Mouse (Mus musculus) small intestine, adult 2 months (tissue): ENCODE measurements around the gene Zfp867. TPM values are rescaled to one million over a fixed set of nuclear protein-coding genes. Genes with fewer than 3 reads are reported as not detected.

ENCODE experiments used
- H3K27ac ChIP-seq: fragments of 200-500 bp; 2 replicates; pipeline ENCODE4 v1.5.1; 2012; ENCODE audit warnings: low read depth, low read length, control low read depth, inconsistent platforms; ENCODE audit not compliant: insufficient read depth
- H3K27me3 ChIP-seq: fragments of 200-500 bp; 2 replicates; pipeline ENCODE4 v1.6.1; 2012; ENCODE audit warnings: mild to moderate bottlenecking, moderate library complexity, low read length, inconsistent platforms; ENCODE audit not compliant: control insufficient read depth, insufficient read depth
- H3K36me3 ChIP-seq: fragments of 200-500 bp; 2 replicates; pipeline ENCODE4 v1.6.1; 2012; ENCODE audit warnings: mild to moderate bottlenecking, low read length, control low read depth, inconsistent platforms; ENCODE audit not compliant: control insufficient read depth, insufficient read depth
- H3K4me1 ChIP-seq: fragments of 200-500 bp; 2 replicates; pipeline ENCODE4 v1.6.1; 2012; ENCODE audit warnings: low read length, inconsistent platforms, mixed read lengths; ENCODE audit not compliant: control insufficient read depth, insufficient read depth, insufficient read length
- H3K4me3 ChIP-seq: fragments of 200-500 bp; 2 replicates; pipeline ENCODE4 v1.5.1; 2012; ENCODE audit warnings: low read depth, mild to moderate bottlenecking, control low read depth, inconsistent platforms, low read length, moderate library complexity
- CTCF ChIP-seq: fragments of 200-500 bp; IDR thresholded peaks from 2 replicates; pipeline ENCODE4 v1.5.1; 2012; ENCODE audit warnings: low read depth, mild to moderate bottlenecking, control low read depth, inconsistent platforms, low read length, moderate library complexity, mixed read lengths; ENCODE audit not compliant: insufficient replicate concordance, insufficient read length; ENCODE audit errors: extremely low read depth
- POLR2A ChIP-seq: fragments of 200-500 bp; IDR thresholded peaks from 2 replicates; pipeline ENCODE4 v1.6.1; 2012; ENCODE audit warnings: low read depth, mild to moderate bottlenecking, control low read depth, inconsistent platforms, low read length, moderate library complexity
- WGBS: fragments of 180-500 bp; shearing (Covaris S2); methylation state at CpG from one replicate; pipeline ENCODE4 v1.1.7; 2018; 5-methylcytosine and 5-hydroxymethylcytosine counted together
- polyA plus RNA-seq: library from polyadenylated mRNA; depleted of rRNA; stranded (reverse); fragments of >200 nt; gene quantifications from 2 replicates; pipeline ENCODE4 v1.2.3, GENCODE M21; 2012

Zfp867 gene
- polyA plus RNA-seq, 1 experiment: 0.08 TPM

GRCm38 (mm10) chr11:59486222-59486621 lies 13.9 kb upstream of the Zfp867 start:
- Histone ChIP-seq H3K36me3 (peaks cover 24% of the 10 kb centered on the region; the same call in 1 of the 2 replicates), H3K27me3 (no peaks in the 10 kb centered on the region), H3K27ac (no peak overlapping the region), H3K4me3 (no peak overlapping the region), H3K4me1 (no peaks in the 10 kb centered on the region)
- 84% methylated on average over 8 of the region's 8 CpGs for WGBS
- TF ChIP-seq POLR2A (no peak), CTCF (no peak)

GRCm38 (mm10) chr11:59485641-59486040 lies 13.4 kb upstream of the Zfp867 start:
- Histone ChIP-seq H3K4me1 (no peaks in the 10 kb centered on the region), H3K27me3 (0 out of 2 replicates have a peak, but pooled peaks cover 2% of the 10 kb centered on the region), H3K36me3 (peaks cover 24% of the 10 kb centered on the region; the same call in 1 of the 2 replicates), H3K27ac (no peak overlapping the region), H3K4me3 (no peak overlapping the region)
- TF ChIP-seq POLR2A (no peak), CTCF (no peak)
- WGBS: 66% methylated on average over 2 of the region's 2 CpGs

GRCm38 (mm10) chr11:59483212-59483611 lies 10.9 kb upstream of the Zfp867 start:
- Histone ChIP-seq H3K27me3 (0 out of 2 replicates have a peak, but pooled peaks cover 2% of the 10 kb centered on the region), H3K27ac (no peak overlapping the region), H3K4me1 (no peaks in the 10 kb centered on the region), H3K4me3 (no peak overlapping the region), H3K36me3 (peaks cover 19% of the 10 kb centered on the region; the same call in 1 of the 2 replicates)
- no peak for TF ChIP-seq CTCF
- TF ChIP-seq POLR2A: no peak
- WGBS: 3% methylated on average over 2 of the region's 2 CpGs

- 0 out of 2 replicates have a peak, but pooled peaks cover 2% of the 10 kb centered on the region for H3K27me3 ChIP-seq
- TF ChIP-seq CTCF: no peak
- TF ChIP-seq POLR2A: no peak
- WGBS: 58% methylated on average over 6 of the region's 6 CpGs
- no peaks in the 10 kb centered on the region for H3K4me1 ChIP-seq
- no peaks in the 10 kb centered on the region for H3K36me3 ChIP-seq
- H3K4me3 ChIP-seq: no peak overlapping the region
- no peak overlapping the region for H3K27ac ChIP-seq
Observed at GRCm38 (mm10) chr11:59477240-59477639, 5.0 kb upstream of the Zfp867 start.

GRCm38 (mm10) chr11:59471413-59472325 lies 605 bp downstream of the Zfp867 start:
- H3K27me3 ChIP-seq: no peaks in the 10 kb centered on the region
- no peaks in the 10 kb centered on the region; the same call in 1 of the 2 replicates for H3K36me3 ChIP-seq
- TF ChIP-seq POLR2A: no peak
- no peak for TF ChIP-seq CTCF
- H3K4me3 ChIP-seq: peak overlapping the region; percentile 82
- 4% methylated on average over 37 of the region's 37 CpGs for WGBS
- peak overlapping the region; percentile 38 for H3K27ac ChIP-seq
- H3K4me1 ChIP-seq: no peaks in the 10 kb centered on the region; the same call in 1 of the 2 replicates

GRCm38 (mm10) chr11:59460459-59460858 lies 11.8 kb downstream of the Zfp867 start:
- Histone ChIP-seq H3K27ac (no peak overlapping the region), H3K27me3 (no peaks in the 10 kb centered on the region), H3K4me1 (no peaks in the 10 kb centered on the region), H3K36me3 (peaks cover 24% of the 10 kb centered on the region), H3K4me3 (no peak overlapping the region)
- WGBS: 97% methylated on average over 2 of the region's 2 CpGs
- no peak for TF ChIP-seq POLR2A
- TF ChIP-seq CTCF: no peak

GRCm38 (mm10) chr11:59458973-59459372 lies 13.3 kb downstream of the Zfp867 start:
- peaks cover 35% of the 10 kb centered on the region for H3K36me3 ChIP-seq
- TF ChIP-seq CTCF: no peak
- no peak for TF ChIP-seq POLR2A
- no peaks in the 10 kb centered on the region for H3K27me3 ChIP-seq
- H3K27ac ChIP-seq: no peak overlapping the region
- no peaks in the 10 kb centered on the region for H3K4me1 ChIP-seq
- H3K4me3 ChIP-seq: no peak overlapping the region
- 49% methylated on average over 5 of the region's 5 CpGs for WGBS
